Mouse (Mus musculus) forebrain, embryonic 14.5 days (tissue): ENCODE data around the gene Gtpbp1. TPM values are rescaled to one million over a fixed set of nuclear protein-coding genes. Genes with fewer than 3 reads are reported as not detected.

Source experiments
- ATAC-seq: fragments of 200-750 bp; cut with Nextera tagmentation; 2 replicates; pipeline ENCODE4 v1.8.0; 2017; ENCODE audit warnings: mild to moderate bottlenecking, moderate library complexity
- DNase-seq: peaks from one replicate; pipeline ENCODE4 v3.0.0-alpha.2; 2015; ENCODE audit warnings: low spot score
- H3K27ac ChIP-seq: fragments of 300-500 bp; sonication (generic); 2 replicates; pipeline ENCODE4 v1.5.1; 2014; ENCODE audit warnings: low read depth, mild to moderate bottlenecking, control low read depth, low read length, moderate library complexity
- H3K27me3 ChIP-seq: fragments of 300-500 bp; sonication (generic); replicated peaks from 2 replicates; pipeline ENCODE4 v1.6.1; 2014; ENCODE audit warnings: low read length, control low read depth, mixed read lengths; ENCODE audit not compliant: control insufficient read depth, insufficient read depth
- H3K36me3 ChIP-seq: fragments of 300-500 bp; sonication (generic); 2 replicates; pipeline ENCODE4 v1.6.1; 2014; ENCODE audit warnings: low read length, control low read depth; ENCODE audit not compliant: control insufficient read depth, insufficient read depth
- H3K4me1 ChIP-seq: fragments of 300-500 bp; sonication (generic); 2 replicates; pipeline ENCODE4 v1.6.1; 2014; ENCODE audit warnings: antibody characterized with exemption, low read length, control low read depth; ENCODE audit not compliant: control insufficient read depth, insufficient read depth
- H3K4me2 ChIP-seq: fragments of 300-500 bp; sonication (generic); 2 replicates; pipeline ENCODE4 v1.6.1; 2014; ENCODE audit warnings: mild to moderate bottlenecking, control low read depth, low read length
- H3K4me3 ChIP-seq: fragments of 300-500 bp; sonication (generic); 2 replicates; pipeline ENCODE4 v1.5.1; 2014; ENCODE audit warnings: low read depth, low read length, control low read depth
- H3K9ac ChIP-seq: fragments of 300-500 bp; sonication (generic); 2 replicates; pipeline ENCODE4 v1.6.1; 2014; ENCODE audit warnings: mild to moderate bottlenecking, low read length, control low read depth, moderate library complexity
- H3K9me3 ChIP-seq: fragments of 300-500 bp; sonication (generic); replicated peaks from 2 replicates; pipeline ENCODE4 v1.6.1; 2016; ENCODE audit warnings: low read length, control low read depth, mixed read lengths; ENCODE audit not compliant: control insufficient read depth
- WGBS: fragments of 180-500 bp; shearing (Covaris S2); extraction: QIAGEN DNeasy Blood & Tissue Kit; methylation state at CpG from one replicate; pipeline ENCODE4 v1.1.7; 2014; 5-methylcytosine and 5-hydroxymethylcytosine counted together
- polyA plus RNA-seq: library from polyadenylated mRNA; unstranded; fragments of >200 nt; fragmentation: Nextera tagmentation; extraction: Ambion mirVana; gene quantifications from 2 replicates; pipeline ENCODE4 v1.2.1, GENCODE M21; 2014

The Gtpbp1 gene
- polyA plus RNA-seq, 1 experiment from 2014 or later: 36.2 TPM

DNA sequence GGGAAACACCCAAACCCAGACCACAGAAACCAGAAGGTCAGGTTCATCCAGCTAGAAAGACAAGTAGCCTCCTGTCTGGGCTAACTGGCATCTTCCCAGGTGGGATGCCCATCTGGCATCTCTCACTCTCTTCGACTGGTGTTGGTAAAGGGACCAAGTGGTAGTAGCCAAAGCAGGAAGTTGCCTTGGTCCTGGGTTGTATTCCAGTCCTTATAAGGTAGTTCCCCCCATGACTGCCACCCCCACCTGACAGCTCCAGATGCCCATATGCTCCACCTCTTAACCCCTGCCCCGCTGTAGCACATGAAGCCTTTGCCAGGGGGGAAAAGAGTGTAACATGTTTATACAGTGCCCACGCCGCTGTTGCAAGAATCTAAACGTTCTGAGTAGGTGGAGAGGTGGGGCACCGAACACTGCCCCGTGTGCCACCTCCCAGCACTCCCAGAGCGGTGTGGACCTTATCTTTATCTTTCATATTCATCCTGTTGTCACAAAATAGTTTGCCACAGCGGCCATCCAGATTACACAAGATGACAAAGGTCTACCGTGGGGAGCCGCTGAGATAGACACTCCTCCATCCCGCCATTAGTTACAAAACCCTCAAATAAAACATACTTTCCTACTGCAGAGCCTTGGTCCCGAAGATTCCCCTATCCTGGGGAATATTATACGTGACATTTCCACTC, 50.7 kb downstream of the Gtpbp1 start:
- DNase-seq (no peak), ATAC-seq (no peak)
- peaks cover 35% of the 10 kb centered on the region for H3K36me3 ChIP-seq
- peak overlapping the region; percentile 87 for H3K4me3 ChIP-seq
- 34% methylated on average over 14 of the region's 14 CpGs for WGBS
- peak overlapping the region; percentile 92 for H3K9ac ChIP-seq
- H3K9me3 ChIP-seq: no peaks in the 10 kb centered on the region
- H3K27ac ChIP-seq: no peak overlapping the region
- H3K4me2 ChIP-seq: peak overlapping the region; percentile 55
- H3K4me1 ChIP-seq: peaks cover 15% of the 10 kb centered on the region
- no peaks in the 10 kb centered on the region for H3K27me3 ChIP-seq

- Histone ChIP-seq H3K27me3 (no peaks in the 10 kb centered on the region), H3K4me3 (peak within 1 kb of the TSS; percentile 87), H3K4me2 (peak within 1 kb of the TSS; percentile 55), H3K9ac (peak within 1 kb of the TSS; percentile 92), H3K36me3 (peaks cover 27% of the 10 kb centered on the region), H3K9me3 (no peaks in the 10 kb centered on the region), H3K27ac (0 out of 2 replicates have a peak within 1 kb of the TSS, but pooled peaks have one; percentile 14), H3K4me1 (peaks cover 15% of the 10 kb centered on the region)
- peak; percentile 96 for ATAC-seq
- peak; percentile 95 for DNase-seq
- WGBS: under 1% methylated on average over 76 of the region's 93 CpGs
These were observed 51.5 kb downstream of the Gtpbp1 start, which contains the start of gene Sun2 for GRCm38 (mm10) chr15:79741921-79742705. Sun2 (minus strand) TSS chr15:79742536.

- WGBS: 0% methylated on average over 23 of the region's 23 CpGs
- peak overlapping the region; percentile 55 for H3K4me2 ChIP-seq
- no peak for DNase-seq
These were observed 52.0 kb downstream of the Gtpbp1 start for GRCm38 (mm10) chr15:79742706-79743023.

DNA sequence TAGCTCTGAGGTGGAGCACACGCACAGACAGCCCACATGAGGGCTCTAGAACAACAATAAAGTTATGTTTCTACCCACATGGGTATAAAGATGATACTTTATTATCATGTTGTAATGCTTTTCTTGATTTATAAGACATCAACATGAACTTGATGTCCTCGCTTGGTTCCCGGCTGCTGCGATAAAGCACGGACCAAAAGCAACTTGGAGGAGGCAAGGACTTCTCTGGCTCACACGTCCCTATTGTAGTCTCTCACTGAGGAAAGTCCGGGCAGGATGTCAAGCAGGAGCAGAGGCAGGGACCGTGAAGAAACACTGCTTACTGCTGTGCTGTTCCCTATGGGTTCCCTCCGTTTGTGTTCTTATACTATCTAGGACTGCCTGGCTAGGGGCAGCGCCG, 53.4 kb downstream of the Gtpbp1 start:
- no peak for ATAC-seq
- Histone ChIP-seq H3K9ac (no peak overlapping the region), H3K27ac (no peak overlapping the region), H3K36me3 (peaks cover 8% of the 10 kb centered on the region), H3K27me3 (no peaks in the 10 kb centered on the region), H3K4me1 (peaks cover 15% of the 10 kb centered on the region), H3K9me3 (no peaks in the 10 kb centered on the region), H3K4me3 (no peak overlapping the region), H3K4me2 (no peak overlapping the region)
- no peak for DNase-seq
- whole genome bisulfite sequencing: 92% methylated on average over 11 of the region's 11 CpGs

More at GRCm38 (mm10) chr15:79742706-79743023, 52.0 kb downstream of the Gtpbp1 start:
- Histone ChIP-seq H3K27me3 (no peaks in the 10 kb centered on the region), H3K9ac (peak overlapping the region; percentile 92), H3K36me3 (peaks cover 22% of the 10 kb centered on the region), H3K4me3 (peak overlapping the region; percentile 87), H3K4me1 (peaks cover 15% of the 10 kb centered on the region), H3K9me3 (no peaks in the 10 kb centered on the region), H3K27ac (0 out of 2 replicates have a peak overlapping the region, but pooled peaks have one; percentile 14)
- no peak for ATAC-seq

DNA sequence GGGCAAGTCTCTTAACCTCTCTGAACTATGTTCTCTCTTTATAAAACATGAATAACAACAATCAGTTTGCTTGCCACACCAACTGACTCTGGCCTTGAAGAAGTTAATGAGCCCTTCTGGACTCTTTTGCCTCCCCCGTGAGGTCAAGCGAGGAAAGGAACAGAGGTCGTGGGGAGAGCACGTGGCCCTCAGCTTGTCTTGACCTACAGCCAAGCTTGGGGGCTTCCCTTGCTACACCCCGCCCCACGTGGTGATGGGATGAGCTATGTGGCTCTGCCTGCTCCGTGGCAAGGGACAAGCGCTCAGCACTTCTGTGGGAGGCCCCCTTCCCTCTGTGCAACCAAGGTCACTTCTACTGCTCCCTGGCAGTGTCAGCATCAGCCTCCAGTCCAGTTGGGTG, 54.1 kb downstream of the Gtpbp1 start:
- H3K4me3 ChIP-seq: no peak overlapping the region
- H3K9ac ChIP-seq: no peak overlapping the region
- 78% methylated on average over 8 of the region's 8 CpGs for WGBS
- no peak for ATAC-seq
- H3K27ac ChIP-seq: no peak overlapping the region
- 0 out of 2 replicates have a peak, but pooled peaks cover under 1% of the 10 kb centered on the region for H3K36me3 ChIP-seq
- no peaks in the 10 kb centered on the region for H3K9me3 ChIP-seq
- DNase-seq: no peak
- no peak overlapping the region for H3K4me2 ChIP-seq
- peaks cover 15% of the 10 kb centered on the region for H3K4me1 ChIP-seq
- no peaks in the 10 kb centered on the region for H3K27me3 ChIP-seq

DNA sequence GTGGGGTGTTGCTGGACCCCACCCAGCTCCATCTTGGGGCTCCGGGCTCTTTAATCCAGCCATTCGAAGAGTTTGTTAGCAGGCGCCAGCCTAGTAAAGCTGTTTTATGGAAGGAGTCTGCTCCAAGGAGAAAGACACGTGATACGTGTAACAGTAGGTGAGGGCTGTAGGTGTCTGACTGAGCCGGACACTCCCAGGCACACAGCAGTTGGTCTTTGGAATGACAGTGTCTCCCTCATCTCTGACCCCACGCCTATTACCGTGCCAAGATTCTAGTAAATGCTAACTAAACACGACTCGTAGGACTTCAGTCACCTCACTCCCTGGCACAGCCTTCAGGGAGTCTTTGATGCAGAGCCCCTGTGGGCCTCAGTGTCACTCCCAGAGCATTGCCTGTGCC, 54.7 kb downstream of the Gtpbp1 start:
- Histone ChIP-seq H3K4me2 (no peak overlapping the region), H3K36me3 (no peaks in the 10 kb centered on the region), H3K27ac (no peak overlapping the region), H3K27me3 (no peaks in the 10 kb centered on the region), H3K4me3 (no peak overlapping the region), H3K9me3 (no peaks in the 10 kb centered on the region), H3K4me1 (peaks cover 15% of the 10 kb centered on the region), H3K9ac (no peak overlapping the region)
- no peak for DNase-seq
- WGBS: 88% methylated on average over 10 of the region's 10 CpGs
- ATAC-seq: no peak

GRCm38 (mm10) chr15:79745883-79746282, 55.2 kb downstream of the Gtpbp1 start:
- Histone ChIP-seq H3K36me3 (no peaks in the 10 kb centered on the region), H3K27ac (no peak overlapping the region), H3K27me3 (no peaks in the 10 kb centered on the region), H3K9me3 (no peaks in the 10 kb centered on the region), H3K4me2 (no peak overlapping the region), H3K4me1 (peaks cover 10% of the 10 kb centered on the region), H3K4me3 (no peak overlapping the region), H3K9ac (no peak overlapping the region)
- ATAC-seq (no peak), DNase-seq (no peak)
- 90% methylated on average over 5 of the region's 5 CpGs for WGBS

DNA sequence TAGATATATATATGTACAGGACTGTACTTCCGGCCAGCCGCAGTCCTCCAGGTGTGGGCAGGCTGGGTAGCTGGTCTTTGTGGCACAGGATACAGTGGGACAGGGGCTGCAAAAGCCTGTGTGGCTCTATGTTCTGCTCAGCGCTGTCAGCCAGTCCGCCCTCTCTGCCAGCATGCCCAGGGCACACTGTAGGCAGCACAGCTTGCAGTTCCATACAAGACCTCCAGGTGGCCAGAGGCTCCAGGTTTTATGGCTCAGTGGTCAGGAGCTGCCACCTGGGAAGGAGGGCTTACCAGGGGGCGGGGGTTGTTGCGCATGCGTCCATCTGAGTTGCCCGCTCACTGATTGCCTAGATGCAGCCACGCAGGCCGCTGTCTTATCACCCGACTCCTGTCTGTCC, 57.4 kb downstream of the Gtpbp1 start:
- ATAC-seq: peak; percentile 29; the same call in 1 of the 2 replicates
- Histone ChIP-seq H3K9ac (no peak overlapping the region), H3K27me3 (no peaks in the 10 kb centered on the region), H3K4me3 (no peak overlapping the region), H3K4me2 (no peak overlapping the region), H3K9me3 (no peaks in the 10 kb centered on the region), H3K36me3 (no peaks in the 10 kb centered on the region), H3K27ac (no peak overlapping the region), H3K4me1 (peaks cover 3% of the 10 kb centered on the region; the same call in 1 of the 2 replicates)
- DNase-seq: peak; percentile 51
- 52% methylated on average over 11 of the region's 11 CpGs for WGBS

- ATAC-seq: no peak
- Histone ChIP-seq H3K27me3 (no peaks in the 10 kb centered on the region), H3K4me1 (no peaks in the 10 kb centered on the region), H3K4me3 (no peak overlapping the region), H3K4me2 (no peak overlapping the region), H3K9me3 (no peaks in the 10 kb centered on the region), H3K36me3 (no peaks in the 10 kb centered on the region), H3K9ac (no peak overlapping the region), H3K27ac (no peak overlapping the region)
- WGBS: 94% methylated on average over 7 of the region's 7 CpGs
- DNase-seq: no peak
These were observed 58.5 kb downstream of the Gtpbp1 start for GRCm38 (mm10) chr15:79749162-79749561.
